ENCODE assay signal across 9 mouse cellular contexts in the genomic region with DNA sequence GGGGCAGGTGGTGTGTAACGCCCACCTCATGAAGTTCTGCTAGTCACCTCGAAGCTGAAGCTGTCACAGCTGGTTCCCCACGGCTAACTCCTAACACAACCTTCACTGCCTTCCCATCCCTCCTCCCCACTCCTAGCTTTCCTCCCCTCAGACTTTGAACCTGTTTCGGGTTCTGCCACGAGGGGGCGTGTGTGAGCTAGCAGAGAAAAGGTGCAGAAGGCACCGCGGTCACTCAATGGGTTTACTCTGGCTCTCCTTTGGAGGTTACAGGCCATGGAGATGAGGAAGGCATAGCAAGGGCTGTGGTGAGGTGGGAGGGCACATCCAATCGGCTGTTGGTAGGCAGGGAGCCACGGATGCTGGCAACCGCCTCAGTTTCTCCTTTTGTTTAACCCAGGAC.
DNase-seq lines count a peak whose midpoint lies in the region; ATAC-seq lines count a peak whose summit lies in the region.
"Had no signal": no experiment of that assay in that cellular context is flagged by ENCODE, and none has a peak within 500 bp of the region (broad histone marks: within the 10 kb centered on the region; RNA-seq: fewer than 3 reads in every experiment).

No protein-coding gene starts in this region.

- no peak overlapping the region for H3K4me3 ChIP-seq in hindbrain, embryonic 11.5 days (ENCODE audit: low read depth, low read length)
- no peak overlapping the region for H3K4me3 ChIP-seq in hindbrain, embryonic 16.5 days (ENCODE audit: low read length)
- H3K4me3 ChIP-seq: hindbrain, embryonic 15.5 days had no signal

- DNase-seq in hindbrain, embryonic 11.5 days (ENCODE audit: low spot score) = peak; percentile 78
- peak; percentile 9 to 11 for DNase-seq in B cell, adult 2 months
- DNase-seq in adrenal gland, adult 2 months = peak; percentile 62
- DNase-seq in embryo, embryonic 10.5 days (ENCODE audit: low spot score) = peak; percentile 77
- peak; percentile 85 to 86 for DNase-seq in kidney, postnatal 4 days
- DNase-seq in retina, postnatal 1 day = peak; percentile 78
- no peak for DNase-seq in adipocyte (ENCODE audit: low spot score)

- no peak overlapping the region for H3K9ac ChIP-seq in hindbrain, embryonic 11.5 days (ENCODE audit: low read depth, low read length)
- no peak overlapping the region for H3K9ac ChIP-seq in hindbrain, embryonic 16.5 days (ENCODE audit: low read depth, low read length)
- H3K9ac ChIP-seq: hindbrain, embryonic 15.5 days had no signal

- no peaks in the 10 kb centered on the region for H3K4me1 ChIP-seq in hindbrain, embryonic 11.5 days (replicated peaks; ENCODE audit: control insufficient read depth, insufficient read depth, low read length)
- H3K4me1 ChIP-seq in hindbrain, embryonic 16.5 days (ENCODE audit: control insufficient read depth, insufficient read depth, low read depth, low read length) = peaks cover 4% of the 10 kb centered on the region; the same call in 1 of the 2 replicates

- H3K4me2 ChIP-seq in hindbrain, embryonic 11.5 days (replicated peaks; ENCODE audit: low read depth, low read length) = no peak overlapping the region
- H3K4me2 ChIP-seq in hindbrain, embryonic 16.5 days (ENCODE audit: low read length) = no peak overlapping the region
- H3K4me2 ChIP-seq: hindbrain, embryonic 15.5 days had no signal

- no peak overlapping the region for H3K27ac ChIP-seq in hindbrain, embryonic 11.5 days (ENCODE audit: low read depth, low read length)
- no peak overlapping the region for H3K27ac ChIP-seq in hindbrain, embryonic 16.5 days (ENCODE audit: low read depth, low read length)
- H3K27ac ChIP-seq: hindbrain, embryonic 15.5 days had no signal

- no peaks in the 10 kb centered on the region for H3K27me3 ChIP-seq in hindbrain, embryonic 11.5 days (ENCODE audit: control insufficient read depth, insufficient read depth, low read length)
- H3K27me3 ChIP-seq in hindbrain, embryonic 16.5 days (replicated peaks; ENCODE audit: control insufficient read depth, insufficient read depth, low read length) = no peaks in the 10 kb centered on the region
- H3K27me3 ChIP-seq: hindbrain, embryonic 15.5 days had no signal

- no peak for ATAC-seq in hindbrain, embryonic 11.5 days (ENCODE audit: low FRiP score)
- no peak for ATAC-seq in hindbrain, embryonic 16.5 days

- WGBS in hindbrain, embryonic 11.5 days = 20% methylated on average over 11 of the region's 11 CpGs
- 25% methylated on average over 11 of the region's 11 CpGs for WGBS in hindbrain, embryonic 16.5 days

- no peaks in the 10 kb centered on the region for H3K36me3 ChIP-seq in hindbrain, embryonic 11.5 days (ENCODE audit: control insufficient read depth, insufficient read depth, low read length)
- H3K36me3 ChIP-seq in hindbrain, embryonic 16.5 days (ENCODE audit: control insufficient read depth, insufficient read depth, low read length) = no peaks in the 10 kb centered on the region
- H3K36me3 ChIP-seq: hindbrain, embryonic 15.5 days had no signal

- no peaks in the 10 kb centered on the region for H3K9me3 ChIP-seq in hindbrain, embryonic 11.5 days (ENCODE audit: control insufficient read depth, low read length)
- H3K9me3 ChIP-seq in hindbrain, embryonic 16.5 days (ENCODE audit: control insufficient read depth, low read length) = no peaks in the 10 kb centered on the region
- H3K9me3 ChIP-seq: hindbrain, embryonic 15.5 days had no signal
